Mouse (Mus musculus): ENCODE measurements around the gene Bpifc.

DNA sequence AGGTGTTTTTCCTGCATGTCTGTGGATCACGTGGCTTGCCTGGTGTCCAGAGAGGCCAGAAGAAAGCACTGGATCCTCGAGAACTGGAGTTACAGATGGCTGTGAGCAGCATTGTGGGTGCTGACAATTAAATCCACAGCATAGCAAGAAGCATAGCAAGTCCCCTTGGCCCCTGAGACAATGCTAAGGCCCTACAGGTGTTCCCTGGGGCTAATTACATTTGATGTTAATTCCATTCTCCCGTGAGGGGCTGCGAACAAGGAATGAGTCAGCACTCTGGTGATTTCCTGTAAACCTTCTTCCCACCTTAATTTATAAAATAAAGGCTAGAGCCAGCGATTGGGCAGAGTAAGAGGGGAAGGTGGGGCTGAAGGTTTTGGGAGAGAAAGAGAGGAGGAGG is 7.1 kb upstream of the Bpifc start:
- TF ChIP-seq CTCF (IDR thresholded peaks at IDR 0.05; ENCODE audit: control insufficient read depth, insufficient read depth, insufficient read length) (no peak), MAX (IDR thresholded peaks at IDR 0.05) (no peak), MYOD1 (IDR thresholded peaks at IDR 0.05; ENCODE audit: control insufficient read depth, insufficient read length, low read depth) (no peak)

Measured in C2C12 (cell line).